In the genomic region with DNA sequence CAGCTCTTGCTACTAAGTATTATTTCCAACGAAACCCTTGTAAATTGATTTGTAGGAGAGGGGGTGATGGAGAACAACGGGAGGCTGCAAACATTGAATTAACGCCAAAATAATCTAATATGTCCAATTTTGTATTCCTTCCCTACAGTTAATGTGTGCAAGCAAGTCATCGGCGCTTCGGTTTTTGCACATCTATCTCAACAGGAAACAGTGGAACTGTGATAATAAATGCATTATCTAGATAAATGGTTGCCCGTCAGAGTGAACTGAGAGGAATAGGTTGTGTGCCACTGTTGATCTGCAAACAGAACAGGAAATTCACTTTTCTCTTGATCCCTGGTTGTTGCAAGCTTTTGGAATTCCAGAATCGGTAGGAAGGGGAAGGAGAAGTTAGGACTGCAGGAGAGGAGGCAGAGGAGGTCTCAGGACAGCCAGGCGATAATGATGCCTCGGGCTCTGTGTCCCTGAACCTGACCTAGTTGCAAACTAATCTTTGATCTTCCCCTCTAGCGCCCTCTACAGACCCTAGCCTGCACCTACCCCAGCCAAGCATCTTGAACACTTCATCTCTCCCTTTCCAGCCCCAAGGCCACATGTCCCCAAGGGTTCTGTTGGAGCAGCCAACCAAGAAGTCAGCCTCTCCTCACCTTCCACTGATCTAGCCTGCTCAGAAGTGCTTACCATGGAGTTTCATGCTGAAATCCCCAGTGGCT, we compare ENCODE assay signal across 9 mouse cellular contexts.
DNase-seq lines count a peak whose midpoint lies in the region; ATAC-seq and TF ChIP-seq lines count a peak whose summit lies in the region.
"Had no signal": no experiment of that assay in that cellular context is flagged by ENCODE, and none has a peak within 500 bp of the region (broad histone marks: within the 10 kb centered on the region; RNA-seq: fewer than 3 reads in every experiment).

No protein-coding gene starts in this region.

- peaks cover 14 to 56% of the 10 kb centered on the region in 2 experiments for H3K4me1 ChIP-seq in MEL (ENCODE audit: control insufficient read depth in 1 of 2, insufficient read depth in 2 of 2, low read length in 2 of 2)
- no peaks in the 10 kb centered on the region for H3K4me1 ChIP-seq in liver, postnatal 0 days (ENCODE audit: insufficient read depth)
- no peaks in the 10 kb centered on the region for H3K4me1 ChIP-seq in midbrain, embryonic 13.5 days (replicated peaks)
- H3K4me1 ChIP-seq: embryonic facial prominence, embryonic 12.5 days had no signal

- no peak overlapping the region for H3K4me2 ChIP-seq in liver, postnatal 0 days (ENCODE audit: low read depth, low read length)
- H3K4me2 ChIP-seq in midbrain, embryonic 13.5 days (replicated peaks) = no peak overlapping the region
- H3K4me2 ChIP-seq: embryonic facial prominence, embryonic 12.5 days had no signal

- 0 out of 4 replicates have a peak overlapping the region, but pooled peaks of 1 of the 2 experiments have one; percentile 22 for H3K4me3 ChIP-seq in MEL (ENCODE audit: control insufficient read depth in 1 of 2, insufficient read depth in 1 of 2, low read depth in 2 of 2, low read length in 2 of 2)
- no peak overlapping the region for H3K4me3 ChIP-seq in liver, postnatal 0 days (ENCODE audit: low read depth, low read length)
- no peak overlapping the region for H3K4me3 ChIP-seq in midbrain, embryonic 13.5 days (replicated peaks)
- H3K4me3 ChIP-seq: embryonic facial prominence, embryonic 12.5 days had no signal

- TF ChIP-seq EP300 in MEL (IDR thresholded peaks at IDR 0.05; ENCODE audit: low read depth in 1 of 2, low read length in 2 of 2) = peak; percentile 60 to 70; a peak in 3 of 4 replicates
- TF ChIP-seq EP300 in liver, postnatal 0 days (IDR thresholded peaks at IDR 0.05; ENCODE audit: low read depth) = no peak

- H3K27me3 ChIP-seq in MEL (ENCODE audit: control insufficient read depth in 1 of 2, insufficient read depth in 2 of 2, low read length in 2 of 2) = no peaks in the 10 kb centered on the region
- H3K27me3 ChIP-seq in liver, postnatal 0 days (ENCODE audit: insufficient read depth, low read length) = no peaks in the 10 kb centered on the region
- no peaks in the 10 kb centered on the region for H3K27me3 ChIP-seq in midbrain, embryonic 13.5 days
- H3K27me3 ChIP-seq: embryonic facial prominence, embryonic 12.5 days had no signal

- peaks cover 0 to 28% of the 10 kb centered on the region in 2 experiments; a peak in 2 of 4 replicates for H3K36me3 ChIP-seq in MEL (ENCODE audit: control insufficient read depth in 1 of 2, insufficient read depth in 2 of 2, low read length in 2 of 2)
- no peaks in the 10 kb centered on the region for H3K36me3 ChIP-seq in liver, postnatal 0 days (replicated peaks; ENCODE audit: insufficient read depth, low read length)
- no peaks in the 10 kb centered on the region for H3K36me3 ChIP-seq in midbrain, embryonic 13.5 days
- H3K36me3 ChIP-seq: embryonic facial prominence, embryonic 12.5 days had no signal

- TF ChIP-seq RAD21 in MEL (IDR thresholded peaks at IDR 0.05; ENCODE audit: low read depth, low read length) = peak; percentile 37

- H3K79me2 ChIP-seq in MEL (ENCODE audit: control insufficient read depth, insufficient read depth, low read length, poor library complexity) = no peaks in the 10 kb centered on the region

- peak; percentile 51 for DNase-seq in kidney, adult 9 months
- DNase-seq in kidney, postnatal 14 days = no peak
- DNase-seq in MEL (ENCODE audit: low read depth, low spot score) = peak; percentile 79
- DNase-seq in brain, embryonic 14.5 days (ENCODE audit: low read depth) = no peak
- peak; percentile 30 for DNase-seq in liver, postnatal 0 days
- DNase-seq in ovary, postnatal 10 days (ENCODE audit: low spot score) = no peak
- no peak for DNase-seq in right cerebral cortex, postnatal 36 days (ENCODE audit: low spot score in 2 of 2)

- 41% methylated on average over 11 of the region's 11 CpGs for WGBS in liver, postnatal 0 days (ENCODE audit: insufficient replicate concordance)
- 72% methylated on average over 11 of the region's 11 CpGs for WGBS in midbrain, embryonic 13.5 days

- H3K9me3 ChIP-seq in MEL (replicated peaks; ENCODE audit: insufficient read depth, low read length) = no peaks in the 10 kb centered on the region
- H3K9me3 ChIP-seq in liver, postnatal 0 days (ENCODE audit: low read length) = no peaks in the 10 kb centered on the region
- H3K9me3 ChIP-seq in midbrain, embryonic 13.5 days = no peaks in the 10 kb centered on the region
- H3K9me3 ChIP-seq: embryonic facial prominence, embryonic 12.5 days had no signal

- H3K27ac ChIP-seq in MEL (ENCODE audit: control insufficient read depth, low read depth, low read length) = peak overlapping the region; percentile 44; the same call in 1 of the 2 replicates
- no peak overlapping the region for H3K27ac ChIP-seq in liver, postnatal 0 days (ENCODE audit: low read depth)
- no peak overlapping the region for H3K27ac ChIP-seq in midbrain, embryonic 13.5 days
- H3K27ac ChIP-seq: embryonic facial prominence, embryonic 12.5 days had no signal

- TF ChIP-seq POLR2A in MEL (IDR thresholded peaks at IDR 0.05; ENCODE audit: control insufficient read depth in 1 of 2, insufficient read depth in 1 of 2, low read depth in 1 of 2, low read length in 2 of 2, poor library complexity in 1 of 2) = no peak
- TF ChIP-seq POLR2A in brain, embryonic 14.5 days (IDR thresholded peaks at IDR 0.05; ENCODE audit: borderline replicate concordance, extremely low read depth, insufficient read depth, insufficient read length, poor library complexity, severe bottlenecking) = no peak

- TF ChIP-seq CTCF in MEL (IDR thresholded peaks at IDR 0.05 in 2 of 3, conservative IDR thresholded peaks at IDR 0.05 in 1 of 3; ENCODE audit: control insufficient read depth in 1 of 3, insufficient read depth in 1 of 3, low read depth in 2 of 3, low read length in 3 of 3, poor library complexity in 1 of 3, severe bottlenecking in 1 of 3) = peak; percentile 71 to 85 (median 73)
- peak; percentile 17; the same call in 1 of the 2 replicates for TF ChIP-seq CTCF in brain, embryonic 14.5 days (IDR thresholded peaks at IDR 0.05; ENCODE audit: borderline replicate concordance, extremely low read depth, insufficient read depth, insufficient read length)
- TF ChIP-seq CTCF in liver, postnatal 0 days (IDR thresholded peaks at IDR 0.05; ENCODE audit: low read depth) = peak; percentile 63

- no peak overlapping the region for H3K9ac ChIP-seq in MEL (ENCODE audit: control insufficient read depth, low read depth, low read length, poor library complexity, severe bottlenecking)
- no peak overlapping the region for H3K9ac ChIP-seq in liver, postnatal 0 days (replicated peaks)
- no peak overlapping the region for H3K9ac ChIP-seq in midbrain, embryonic 13.5 days (replicated peaks)
- H3K9ac ChIP-seq: embryonic facial prominence, embryonic 12.5 days had no signal

- ATAC-seq in liver, postnatal 0 days = no peak
- no peak for ATAC-seq in midbrain, embryonic 13.5 days

TF ChIP-seq in MEL, 35 proteins besides CTCF, POLR2A, EP300 and RAD21:
- 0 out of 2 replicates have a peak, but pooled peaks have one; percentile 24 for TF ChIP-seq RCOR1 (IDR thresholded peaks at IDR 0.05; ENCODE audit: low read depth, low read length)
- peak; percentile 65 for TF ChIP-seq GATA1 (IDR thresholded peaks at IDR 0.05; ENCODE audit: low read depth, low read length)
- no peak for TF ChIP-seq MEF2A (IDR thresholded peaks at IDR 0.05; ENCODE audit: extremely low read depth, insufficient replicate concordance, low read depth, low read length, poor library complexity, severe bottlenecking)
- 0 out of 2 replicates have a peak, but pooled peaks have one; percentile 29 for TF ChIP-seq ETS1 (IDR thresholded peaks at IDR 0.05; ENCODE audit: low read depth, low read length)
- TF ChIP-seq TCF12 (IDR thresholded peaks at IDR 0.05; ENCODE audit: low read depth, low read length) = 0 out of 2 replicates have a peak, but pooled peaks have one; percentile 11
- no peak for TF ChIP-seq MAFK (IDR thresholded peaks at IDR 0.05; ENCODE audit: borderline replicate concordance, low read depth, low read length)

Comparison
In these comparisons a context has a peak if more than half of its experiments do, and no peak if none do; other contexts are left out.
1. DNase-seq: peak in kidney, adult 9 months (single experiment), MEL (single experiment) and liver, postnatal 0 days (single experiment); none in kidney, postnatal 14 days (single experiment), brain, embryonic 14.5 days (single experiment), ovary, postnatal 10 days (single experiment) and right cerebral cortex, postnatal 36 days (0 of 2).
2. CTCF ChIP-seq: peak in every context shown above with its lines; median percentile 73 in MEL; 63 in liver, postnatal 0 days; 17 in brain, embryonic 14.5 days.